In the genomic region with DNA sequence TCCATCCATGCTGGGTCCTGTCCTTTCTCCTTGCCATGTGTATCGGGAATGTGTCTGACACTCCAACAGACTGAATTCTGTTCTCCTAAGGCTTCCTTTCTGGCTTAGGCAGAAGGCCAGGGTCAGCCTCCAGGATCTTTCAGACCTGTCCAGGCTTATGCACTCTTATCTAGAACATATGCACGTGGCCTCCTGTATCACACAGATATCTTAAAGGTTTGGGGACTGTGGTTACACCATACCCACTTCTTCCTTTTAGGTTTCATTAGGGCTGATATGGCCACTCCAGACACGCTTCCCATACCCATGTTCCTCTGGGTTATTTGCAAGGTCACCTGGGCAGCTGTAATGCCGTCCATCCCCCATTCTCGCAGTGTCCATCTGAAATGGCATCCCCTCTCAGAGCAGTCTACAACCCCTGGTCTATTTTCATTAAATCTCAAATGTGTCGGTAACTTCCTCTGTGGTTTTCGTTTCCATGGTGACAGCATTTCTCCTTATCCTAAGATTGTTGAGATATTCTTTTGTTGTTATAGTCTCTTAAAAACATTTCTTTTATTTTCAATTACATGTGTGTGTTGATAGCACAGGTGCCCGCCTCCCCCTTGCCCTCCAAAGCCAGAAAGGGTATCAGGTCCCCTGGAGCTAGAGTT, we compare ENCODE assay signal across 1 mouse cellular context.
TF ChIP-seq lines count a peak whose summit lies in the region.

No protein-coding gene starts in this region.

TF ChIP-seq in MEL, 35 proteins besides CTCF, POLR2A, EP300 and RAD21 (continued from another document):
- TF ChIP-seq MEF2A (IDR thresholded peaks at IDR 0.05; ENCODE audit: extremely low read depth, insufficient replicate concordance, low read depth, low read length, poor library complexity, severe bottlenecking) (no peak), RCOR1 (IDR thresholded peaks at IDR 0.05; ENCODE audit: low read depth, low read length) (peak; percentile 82), CHD1 (IDR thresholded peaks at IDR 0.05; ENCODE audit: low read depth, low read length) (no peak), MXI1 (IDR thresholded peaks at IDR 0.05; ENCODE audit: low read depth, low read length) (peak; percentile 86), MAZ (IDR thresholded peaks at IDR 0.05; ENCODE audit: low read depth, low read length) (no peak), NELFE (IDR thresholded peaks at IDR 0.05; ENCODE audit: low read depth, low read length) (no peak), SMC3 (IDR thresholded peaks at IDR 0.05; ENCODE audit: low read depth, low read length) (no peak), SIN3A (IDR thresholded peaks at IDR 0.05; ENCODE audit: low read length) (peak; percentile 82), GATA1 (IDR thresholded peaks at IDR 0.05; ENCODE audit: low read depth, low read length) (peak; percentile 90)
TF ChIP-seq in MEL: peak in this region for 12.
